Mouse (Mus musculus): ENCODE measurements around the gene Bpgm. TPM values are rescaled to one million over a fixed set of nuclear protein-coding genes. Genes with fewer than 3 reads are reported as not detected.

The Bpgm gene
- total RNA-seq, 2 experiments from 2014 or later = 69.4 to 74.8 TPM

Other genes starting within 250 kb of the Bpgm start
- 10 to 100 TPM; 47.4 to 48.2 TPM for gene Akr1b3, start 158.7 kb upstream of the Bpgm start, total RNA-seq (2021)
- gene Akr1b8, start 122.1 kb upstream of the Bpgm start, total RNA-seq (2021) = under 1 TPM; 0.40 to 0.51 TPM
- 10 to 100 TPM; 17.4 to 18.3 TPM for gene Akr1b10, start 92.0 kb upstream of the Bpgm start, total RNA-seq (2021)
- not detected for gene Akr1b7, start 63.9 kb upstream of the Bpgm start, total RNA-seq (2021)
- 10 to 100 TPM; 20.8 to 23.8 TPM for gene Cald1, start 122.3 kb downstream of the Bpgm start, total RNA-seq (2021)